Mouse (Mus musculus) lung, postnatal 0 days (tissue): ENCODE data around the gene Slc25a33.

ENCODE experiments used
- CTCF ChIP-seq: IDR thresholded peaks from 2 replicates; pipeline ENCODE4 v1.5.1; 2016; ENCODE audit warnings: antibody characterized with exemption, mild to moderate bottlenecking
- EP300 ChIP-seq: IDR thresholded peaks from 2 replicates; pipeline ENCODE4 v1.6.1; 2016; ENCODE audit warnings: antibody characterized with exemption, mild to moderate bottlenecking, control low read depth

- TF ChIP-seq CTCF (no peak), EP300 (no peak)
Measured at GRCm38 (mm10) chr4:149739478-149739877, 34.6 kb downstream of the Slc25a33 start.
